ENCODE assay signal across 19 mouse cellular contexts in the genomic region with DNA sequence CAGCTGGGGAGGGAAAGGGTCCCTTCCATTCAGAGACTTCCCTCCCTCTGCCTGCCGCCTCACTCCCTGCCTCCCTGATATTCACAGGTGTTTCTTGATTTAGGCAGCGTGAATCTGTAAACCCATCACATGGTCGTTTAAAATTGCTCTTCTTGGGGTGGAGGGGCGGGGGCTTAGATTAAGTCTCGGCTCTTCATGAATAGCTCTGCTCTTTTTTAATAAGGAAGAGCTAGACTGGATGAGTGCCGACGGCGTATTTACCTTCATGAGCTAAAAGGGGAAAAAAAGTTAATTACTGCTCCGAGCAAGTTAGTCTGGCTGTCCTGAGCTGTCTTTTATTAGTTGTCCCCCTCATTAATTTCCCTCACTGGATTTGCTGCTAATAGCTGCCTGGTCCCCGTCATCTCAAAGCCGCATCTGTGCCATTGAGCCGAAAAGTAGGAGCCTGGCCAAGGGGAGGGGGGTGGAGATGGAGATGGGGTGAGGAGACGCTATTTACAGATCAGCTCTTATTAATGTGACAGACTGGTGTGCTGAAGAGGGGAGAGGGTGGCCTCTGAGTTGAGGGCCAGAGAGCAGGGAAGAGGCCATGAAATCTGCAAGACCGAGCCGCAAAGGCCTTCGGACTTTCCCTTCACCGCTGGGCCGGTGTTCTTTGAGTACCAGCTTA. TPM values are rescaled to one million over a fixed set of nuclear protein-coding genes. Genes with fewer than 3 reads are reported as not detected.
DNase-seq lines count a peak whose midpoint lies in the region; ATAC-seq and TF ChIP-seq lines count a peak whose summit lies in the region.
"Had no signal": no experiment of that assay in that cellular context is flagged by ENCODE, and none has a peak within 500 bp of the region (broad histone marks: within the 10 kb centered on the region; RNA-seq: fewer than 3 reads in every experiment).

No protein-coding gene starts in this region.

- TF ChIP-seq CTCF in brain, embryonic 14.5 days (IDR thresholded peaks at IDR 0.05; ENCODE audit: borderline replicate concordance, extremely low read depth, insufficient read depth, insufficient read length), result no peak
- no peak for TF ChIP-seq CTCF in kidney, adult 2 months (conservative IDR thresholded peaks at IDR 0.05; ENCODE audit: insufficient read depth, insufficient read length, low read depth, low read length)

- no peak for DNase-seq in hindbrain, embryonic 14.5 days (ENCODE audit: low spot score)
- peak; percentile 95 for DNase-seq in brain, embryonic 14.5 days (ENCODE audit: low read depth)
- no peak for DNase-seq in kidney, adult 2 months
- DNase-seq in lung, postnatal 14 days, result no peak
- DNase-seq: adrenal gland, adult 2 months; cerebellum, adult 9-11 months; lung, adult 18-20 months; thymus, postnatal 14 days had no signal

- no peak overlapping the region for H3K27ac ChIP-seq in hindbrain, embryonic 14.5 days
- no peak overlapping the region for H3K27ac ChIP-seq in hindbrain, embryonic 16.5 days (ENCODE audit: low read depth, low read length)
- H3K27ac ChIP-seq in forebrain, embryonic 12.5 days, result peak overlapping the region; percentile 71
- H3K27ac ChIP-seq in midbrain, embryonic 15.5 days, result no peak overlapping the region
- H3K27ac ChIP-seq in kidney, adult 2 months (ENCODE audit: insufficient read depth, low read depth, low read length), result no peak overlapping the region
- H3K27ac ChIP-seq: embryonic facial prominence, embryonic 15.5 days; kidney, embryonic 15.5 days had no signal

- H3K9ac ChIP-seq in hindbrain, embryonic 14.5 days, result no peak overlapping the region
- no peak overlapping the region for H3K9ac ChIP-seq in hindbrain, embryonic 16.5 days (ENCODE audit: low read depth, low read length)
- H3K9ac ChIP-seq in forebrain, embryonic 12.5 days, result no peak overlapping the region
- H3K9ac ChIP-seq in midbrain, embryonic 15.5 days, result no peak overlapping the region
- H3K9ac ChIP-seq: embryonic facial prominence, embryonic 15.5 days; heart, embryonic 12.5 days; kidney, embryonic 15.5 days had no signal

- no peak overlapping the region for H3K4me3 ChIP-seq in hindbrain, embryonic 14.5 days (replicated peaks; ENCODE audit: low read length)
- no peak overlapping the region for H3K4me3 ChIP-seq in hindbrain, embryonic 16.5 days (ENCODE audit: low read length)
- no peak overlapping the region for H3K4me3 ChIP-seq in forebrain, embryonic 12.5 days (replicated peaks)
- no peak overlapping the region for H3K4me3 ChIP-seq in midbrain, embryonic 15.5 days
- H3K4me3 ChIP-seq in kidney, adult 2 months (ENCODE audit: insufficient read depth, low read depth, low read length), result no peak overlapping the region
- H3K4me3 ChIP-seq: embryonic facial prominence, embryonic 15.5 days; heart, embryonic 12.5 days; kidney, embryonic 15.5 days; megakaryocyte, embryonic 14.5 days had no signal

- no peak for TF ChIP-seq POLR2A in brain, embryonic 14.5 days (IDR thresholded peaks at IDR 0.05; ENCODE audit: borderline replicate concordance, extremely low read depth, insufficient read depth, insufficient read length, poor library complexity, severe bottlenecking)
- TF ChIP-seq POLR2A in kidney, adult 2 months (IDR thresholded peaks at IDR 0.05; ENCODE audit: low read depth, low read length), result no peak

- no peak overlapping the region for H3K4me2 ChIP-seq in hindbrain, embryonic 14.5 days (replicated peaks)
- H3K4me2 ChIP-seq in hindbrain, embryonic 16.5 days (ENCODE audit: low read length), result no peak overlapping the region
- H3K4me2 ChIP-seq in forebrain, embryonic 12.5 days, result peak overlapping the region; percentile 29; the same call in 1 of the 2 replicates
- no peak overlapping the region for H3K4me2 ChIP-seq in midbrain, embryonic 15.5 days
- H3K4me2 ChIP-seq: embryonic facial prominence, embryonic 15.5 days; heart, embryonic 12.5 days; kidney, embryonic 15.5 days; liver, embryonic 11.5 days had no signal

- H3K4me1 ChIP-seq in hindbrain, embryonic 14.5 days (replicated peaks; ENCODE audit: control insufficient read depth, insufficient read depth, low read length), result peaks cover 9% of the 10 kb centered on the region; the same call in 1 of the 2 replicates
- no peaks in the 10 kb centered on the region; the same call in 1 of the 2 replicates for H3K4me1 ChIP-seq in hindbrain, embryonic 16.5 days (ENCODE audit: control insufficient read depth, insufficient read depth, low read depth, low read length)
- peaks cover 20% of the 10 kb centered on the region for H3K4me1 ChIP-seq in forebrain, embryonic 12.5 days
- H3K4me1 ChIP-seq in midbrain, embryonic 15.5 days, result peaks cover 13% of the 10 kb centered on the region
- H3K4me1 ChIP-seq in kidney, adult 2 months (ENCODE audit: control insufficient read depth, insufficient read depth, low read length), result no peaks in the 10 kb centered on the region
- H3K4me1 ChIP-seq: heart, embryonic 12.5 days; megakaryocyte, embryonic 14.5 days had no signal

- 37% methylated on average over 18 of the region's 18 CpGs for WGBS in hindbrain, embryonic 14.5 days
- 34% methylated on average over 18 of the region's 18 CpGs for WGBS in hindbrain, embryonic 16.5 days
- 18% methylated on average over 18 of the region's 18 CpGs for WGBS in forebrain, embryonic 12.5 days
- 31% methylated on average over 18 of the region's 18 CpGs for WGBS in midbrain, embryonic 15.5 days
- WGBS in kidney, adult 2 months, result 50% methylated on average over 18 of the region's 18 CpGs

- ATAC-seq in hindbrain, embryonic 14.5 days (ENCODE audit: low FRiP score), result 0 out of 2 replicates have a peak, but pooled peaks have one; percentile 21
- no peak for ATAC-seq in hindbrain, embryonic 16.5 days
- ATAC-seq in forebrain, embryonic 12.5 days (ENCODE audit: low FRiP score), result peak; percentile 90
- ATAC-seq in midbrain, embryonic 15.5 days (replicated peaks), result peak; percentile 66

- peaks cover 53% of the 10 kb centered on the region for H3K27me3 ChIP-seq in hindbrain, embryonic 14.5 days (ENCODE audit: control insufficient read depth, insufficient read depth, low read length)
- peaks cover 13% of the 10 kb centered on the region for H3K27me3 ChIP-seq in hindbrain, embryonic 16.5 days (replicated peaks; ENCODE audit: control insufficient read depth, insufficient read depth, low read length)
- peaks cover 71% of the 10 kb centered on the region for H3K27me3 ChIP-seq in forebrain, embryonic 12.5 days
- peaks cover 60% of the 10 kb centered on the region for H3K27me3 ChIP-seq in midbrain, embryonic 15.5 days (replicated peaks)
- H3K27me3 ChIP-seq in kidney, adult 2 months (replicated peaks; ENCODE audit: control insufficient read depth, insufficient read depth, low read length), result peaks cover 3% of the 10 kb centered on the region; the same call in 1 of the 2 replicates

- H3K36me3 ChIP-seq in hindbrain, embryonic 14.5 days (replicated peaks; ENCODE audit: control insufficient read depth, insufficient read depth), result no peaks in the 10 kb centered on the region
- no peaks in the 10 kb centered on the region for H3K36me3 ChIP-seq in hindbrain, embryonic 16.5 days (ENCODE audit: control insufficient read depth, insufficient read depth, low read length)
- no peaks in the 10 kb centered on the region for H3K36me3 ChIP-seq in forebrain, embryonic 12.5 days (replicated peaks)
- H3K36me3 ChIP-seq in midbrain, embryonic 15.5 days (replicated peaks), result no peaks in the 10 kb centered on the region
- no peaks in the 10 kb centered on the region for H3K36me3 ChIP-seq in kidney, adult 2 months (ENCODE audit: control insufficient read depth, insufficient read depth, low read length)
- H3K36me3 ChIP-seq: embryonic facial prominence, embryonic 15.5 days; heart, embryonic 12.5 days; kidney, embryonic 15.5 days had no signal

- no peaks in the 10 kb centered on the region for H3K9me3 ChIP-seq in hindbrain, embryonic 14.5 days (ENCODE audit: control insufficient read depth, low read length)
- no peaks in the 10 kb centered on the region for H3K9me3 ChIP-seq in hindbrain, embryonic 16.5 days (ENCODE audit: control insufficient read depth, low read length)
- no peaks in the 10 kb centered on the region for H3K9me3 ChIP-seq in forebrain, embryonic 12.5 days
- H3K9me3 ChIP-seq in midbrain, embryonic 15.5 days, result no peaks in the 10 kb centered on the region
- H3K9me3 ChIP-seq: embryonic facial prominence, embryonic 15.5 days; heart, embryonic 12.5 days; kidney, embryonic 15.5 days; megakaryocyte, embryonic 14.5 days had no signal

RNA-seq across cellular contexts. Expression of a gene that starts 13.4 kb away (rescaled TPM):
- 3.8 and 6.4 TPM in 2 replicates for polyA plus RNA-seq in hindbrain, embryonic 14.5 days (2014; fragmentation: Nextera tagmentation; extraction: Ambion mirVana)
- polyA plus RNA-seq in hindbrain, embryonic 16.5 days (2015; fragmentation: Nextera tagmentation; extraction: Ambion mirVana), result 2.4 and 3.4 TPM in 2 replicates
- 46.1 and 99.1 TPM in 2 replicates for polyA plus RNA-seq in brain, embryonic 14.5 days (2012; rRNA removed)
- polyA plus RNA-seq in forebrain, embryonic 12.5 days (2016; fragmentation: Nextera tagmentation; extraction: Ambion mirVana), result 161 and 168 TPM in 2 replicates
- 15.1 and 16.5 TPM in 2 replicates for polyA plus RNA-seq in midbrain, embryonic 15.5 days (2015; fragmentation: Nextera tagmentation; extraction: Ambion mirVana)
- polyA plus RNA-seq in kidney, adult 2 months (2012; rRNA removed), result not detected in 2 replicates
- polyA plus RNA-seq: adrenal gland, adult 2 months; intestine, embryonic 14.5 days; kidney, embryonic 15.5 days; limb, embryonic 11.5 days; liver, embryonic 11.5 days; small intestine, adult 2 months had no signal
